Comparison of ENCODE assay signal across 8 mouse cellular contexts in the genomic region with DNA sequence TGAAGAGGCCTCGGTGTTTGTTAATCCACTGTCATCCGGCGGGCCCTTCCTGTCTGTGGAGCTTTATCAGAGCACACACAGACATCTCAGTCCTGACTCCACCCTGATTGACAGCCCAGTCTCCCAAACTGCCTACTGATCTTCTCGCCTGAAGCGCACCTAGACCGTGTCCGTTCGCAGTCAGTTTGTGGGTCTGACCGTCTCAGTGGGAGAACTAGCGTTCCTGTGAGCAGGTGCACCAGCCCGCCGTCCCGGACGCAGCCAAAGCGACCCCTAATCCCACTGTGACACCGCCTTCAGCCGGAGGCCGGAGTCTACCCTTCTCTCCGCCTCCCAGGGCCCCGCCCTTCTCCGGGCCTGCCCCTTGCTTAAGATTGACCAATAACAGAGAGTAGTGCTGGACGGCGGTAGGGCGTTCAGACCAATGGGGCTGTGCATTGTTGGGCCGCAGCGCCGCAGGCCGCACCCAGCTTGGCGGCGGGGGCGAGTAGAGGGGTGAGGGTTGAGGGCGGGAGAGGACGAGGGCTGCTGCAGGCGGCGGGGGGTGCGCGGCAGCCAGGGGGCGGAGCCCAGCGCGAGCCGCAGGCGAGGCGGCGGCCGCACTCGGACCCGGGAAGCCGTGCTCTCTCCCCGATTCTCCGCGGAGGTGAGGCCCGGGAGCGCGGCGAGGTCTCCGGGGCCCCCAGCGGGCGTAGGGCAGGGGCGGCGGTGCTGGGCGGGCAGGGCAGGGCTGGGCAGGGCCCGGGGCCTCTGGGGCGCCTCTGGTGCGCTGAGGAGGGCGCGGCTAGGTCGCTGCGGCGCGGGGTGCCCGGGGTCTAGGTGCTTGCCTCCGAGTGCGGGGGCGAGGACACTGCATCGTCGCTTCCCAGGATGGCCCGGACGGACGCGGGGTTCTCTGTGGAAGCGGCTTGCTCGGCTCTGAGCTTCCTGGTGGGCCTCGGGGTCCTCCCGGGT. TPM values are rescaled to one million over a fixed set of nuclear protein-coding genes. Genes with fewer than 3 reads are reported as not detected.
DNase-seq lines count a peak whose midpoint lies in the region; ATAC-seq lines count a peak whose summit lies in the region.

A gene (plus strand): TSS at position 397 of the 954 bp plus-strand sequence.

- peak; percentile 97 for DNase-seq in adipocyte (ENCODE audit: low spot score)
- DNase-seq in embryo, embryonic 10 days (ENCODE audit: low spot score), result peak; percentile 97
- DNase-seq in gastrocnemius, postnatal 10 days, result peak; percentile 94
- peak; percentile 98 for DNase-seq in induced T-regulatory cell, adult 2 months (ENCODE audit: low read depth)
- DNase-seq in left cerebral cortex, adult 9 months (ENCODE audit: low spot score in 2 of 2), result peak; percentile 95 to 98
- DNase-seq in right cerebral cortex, postnatal 14 days, result peak; percentile 90
- peak; percentile 98 for DNase-seq in urinary bladder, postnatal 36 days (ENCODE audit: low spot score in 2 of 2)

- peak; percentile 87 for ATAC-seq in megakaryocyte progenitor cell, adult 5-6 weeks (replicated peaks; ENCODE audit: poor library complexity)

RNA-seq across cellular contexts. Expression of the gene that starts here (rescaled TPM):
- total RNA-seq in gastrocnemius, postnatal 10 days (2021), result 100 to 1,000 TPM in 1 of 2 experiments, 10 to 100 TPM in 1; 92.4 to 125 TPM
- total RNA-seq in megakaryocyte progenitor cell, adult 5-6 weeks (2015), result 65.1 and 71.0 TPM in 2 replicates
- 83.9 and 97.8 TPM in 2 replicates for total RNA-seq in megakaryocyte progenitor cell, adult 5-6 weeks (2017)

Comparison
In these comparisons a context has a peak if more than half of its experiments do, and no peak if none do; other contexts are left out.
1. Peak in every context shown above with its lines: DNase-seq and ATAC-seq.